Mouse (Mus musculus) adipose tissue, adult 10 weeks (tissue): ENCODE measurements around the gene Gm14322. TPM values are rescaled to one million over a fixed set of nuclear protein-coding genes. Genes with fewer than 3 reads are reported as not detected.

Source experiments
- polyA plus RNA-seq: library from polyadenylated mRNA; stranded (reverse); fragments of 350-450 nt; fragmentation: Illumina TruSeq; extraction: RNeasy Lipid Tissue Mini Kit (QIAGEN cat#74804); gene quantifications from one replicate; pipeline ENCODE4 v1.2.3, GENCODE M21; 2014; ENCODE audit warnings: low read depth, low replicate concordance

Gm14322 gene
- 8.5 TPM for polyA plus RNA-seq

GRCm38 (mm10) chr2:177758941-177759558 is at the start of gene Gm14322:
Gene Gm14322 (plus strand): TSS chr2:177759288.

Other genes starting within 250 kb of the Gm14322 start
- gene Gm14406, start 181.1 kb upstream of the Gm14322 start, polyA plus RNA-seq = 0.25 TPM
- gene Gm14325, start 81.0 kb downstream of the Gm14322 start, polyA plus RNA-seq = 33.9 TPM
- 7.2 TPM for gene Gm14327, start 137.8 kb downstream of the Gm14322 start, polyA plus RNA-seq
- gene Zfp972, start 166.3 kb downstream of the Gm14322 start, polyA plus RNA-seq = 0.71 TPM
- 18.1 TPM for gene Gm14326, start 198.0 kb downstream of the Gm14322 start, polyA plus RNA-seq